Mouse (Mus musculus): Measurements from ENCODE around the gene Klra7. TPM values are rescaled to one million over a fixed set of nuclear protein-coding genes. Genes with fewer than 3 reads are reported as not detected.
"Not testable (repeated sequence)": the region's sequence is repeated elsewhere in the genome, so short reads cannot be mapped to it uniquely, and the experiment has no call there.

The Klra7 gene
- polyA plus RNA-seq (2016; fragmentation: Nextera tagmentation; extraction: Ambion mirVana) = not detected in 2 replicates

DNA sequence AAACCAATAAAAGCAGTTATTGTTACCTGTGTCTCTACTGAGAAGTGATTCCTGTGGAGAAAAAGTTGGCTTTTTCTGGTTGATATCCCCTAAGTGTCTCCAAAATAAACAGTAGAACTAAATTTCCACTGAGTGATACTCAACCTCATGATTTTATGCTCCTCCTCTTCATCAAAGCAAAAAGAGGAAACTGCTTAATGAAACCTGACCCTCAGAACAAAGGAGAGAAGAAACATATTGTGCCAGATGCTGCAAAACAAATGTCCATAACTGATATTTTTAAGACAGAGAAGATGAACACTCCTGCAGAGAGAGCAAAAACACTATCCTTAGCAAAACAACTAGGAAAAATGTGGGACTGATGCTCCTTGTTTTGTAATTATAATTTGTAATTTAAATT, at the start of gene Klra7:
Gene Klra7, minus strand, starts transcription at position 101 of the 400 bp plus-strand sequence.
- no peak for DNase-seq (ENCODE audit: low spot score)
- H3K4me1 ChIP-seq = no peaks in the 10 kb centered on the region
- no peak within 1 kb of the TSS for H3K27ac ChIP-seq
- no peaks in the 10 kb centered on the region for H3K27me3 ChIP-seq (ENCODE audit: insufficient read depth, poor library complexity, severe bottlenecking)
- no peaks in the 10 kb centered on the region for H3K36me3 ChIP-seq
- H3K4me3 ChIP-seq = no peak within 1 kb of the TSS
- H3K9me3 ChIP-seq = no peaks in the 10 kb centered on the region

DNA sequence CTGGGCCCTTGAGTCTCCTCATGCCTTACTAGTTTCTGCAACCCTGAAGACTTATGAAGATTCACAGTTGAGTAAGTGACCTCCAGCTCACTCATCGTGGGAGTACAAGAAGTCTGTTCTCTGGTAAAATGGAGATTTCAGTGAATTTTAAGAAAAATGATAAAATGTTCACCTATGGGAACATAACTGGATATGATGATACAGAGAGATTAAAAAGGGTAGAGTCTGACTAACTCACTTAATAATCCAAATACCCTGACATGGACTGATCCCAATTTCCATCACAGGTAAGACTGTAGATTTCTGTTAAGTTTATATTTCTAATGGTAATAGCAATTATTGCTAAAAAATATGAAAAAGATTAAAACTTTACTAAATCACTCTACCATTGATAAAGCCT, 48.7 kb upstream of the Klra7 start, which contains the start of gene Klra10:
Gene Klra10, minus strand, starts transcription at position 101 of the 400 bp plus-strand sequence.
- not testable (repeated sequence) for H3K27ac ChIP-seq; H3K36me3 ChIP-seq; H3K4me1 ChIP-seq; H3K9me3 ChIP-seq; H3K27me3 ChIP-seq (ENCODE audit: insufficient read depth, poor library complexity, severe bottlenecking); DNase-seq (ENCODE audit: low spot score); H3K4me3 ChIP-seq
- 71% methylated on average over 1 of the region's 1 CpGs for WGBS

DNA sequence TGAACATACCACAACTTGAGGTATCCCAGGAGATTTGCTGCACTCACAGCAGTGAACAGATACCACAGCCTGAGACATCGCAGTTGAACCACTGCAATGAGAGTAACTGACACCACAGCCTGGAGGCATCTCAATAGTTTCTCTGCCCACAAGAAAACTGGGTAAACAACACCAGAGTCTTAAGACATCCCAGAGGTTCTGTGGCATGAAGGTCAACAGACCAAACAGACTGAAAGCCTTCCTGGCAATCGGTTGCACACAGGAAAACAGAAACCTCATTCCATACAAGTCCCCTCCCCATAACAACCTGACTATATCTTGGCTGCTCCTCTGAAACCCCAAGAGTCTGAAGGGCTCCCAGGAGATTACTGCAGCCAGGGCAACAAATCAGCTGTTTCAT, 22.2 kb upstream of the Klra7 start:
- DNase-seq (ENCODE audit: low spot score) = no peak
- Histone ChIP-seq H3K36me3 (no peaks in the 10 kb centered on the region), H3K4me1 (no peaks in the 10 kb centered on the region), H3K9me3 (peaks cover 25% of the 10 kb centered on the region; the same call in 1 of the 2 replicates), H3K27me3 (ENCODE audit: insufficient read depth, poor library complexity, severe bottlenecking) (no peaks in the 10 kb centered on the region), H3K4me3 (no peak overlapping the region), H3K27ac (no peak overlapping the region)
- 88% methylated on average over 2 of the region's 2 CpGs for whole genome bisulfite sequencing

DNA sequence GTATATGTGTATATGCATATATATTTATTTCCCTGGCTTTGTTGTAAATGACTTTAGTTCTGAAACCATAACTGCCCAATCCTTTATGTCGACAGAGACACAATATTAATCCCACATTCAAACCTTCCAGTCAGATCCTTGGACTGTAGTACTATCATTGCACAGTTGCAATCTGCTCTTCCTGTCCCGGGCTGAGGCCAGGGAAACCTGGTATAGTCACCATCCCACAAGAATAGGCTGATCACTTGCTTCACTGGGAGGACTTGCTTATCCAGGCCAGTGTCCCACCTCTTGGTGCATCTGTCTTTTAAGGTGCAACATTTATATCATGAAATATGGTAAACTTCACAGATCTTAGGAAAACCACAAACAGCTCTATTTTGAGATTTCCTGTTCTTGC, 4.4 kb upstream of the Klra7 start:
- no peaks in the 10 kb centered on the region for H3K27me3 ChIP-seq (ENCODE audit: insufficient read depth, poor library complexity, severe bottlenecking)
- DNase-seq (ENCODE audit: low spot score) = no peak
- WGBS = 75% methylated on average over 2 of the region's 2 CpGs

DNA sequence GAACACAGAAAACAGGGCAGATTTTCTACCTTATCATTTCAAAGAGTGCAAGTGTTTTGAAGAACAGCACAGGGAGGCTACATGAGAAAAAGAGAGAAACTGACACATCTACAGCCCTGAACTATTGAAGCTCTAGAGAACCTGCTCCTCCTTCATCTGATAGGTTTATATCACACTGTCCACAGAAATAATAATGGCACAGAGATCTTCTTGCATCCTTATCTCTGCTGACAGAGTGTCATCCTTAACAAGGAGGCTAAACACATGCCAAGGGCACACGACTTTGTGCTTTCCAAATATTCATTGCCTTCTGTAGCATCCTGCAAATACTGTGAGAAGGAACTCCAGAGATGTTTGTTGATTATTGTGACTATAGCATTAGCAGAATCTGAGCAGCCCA, 3.5 kb upstream of the Klra7 start:
- Histone ChIP-seq H3K27me3 (ENCODE audit: insufficient read depth, poor library complexity, severe bottlenecking) (no peaks in the 10 kb centered on the region), H3K27ac (no peak overlapping the region), H3K9me3 (no peaks in the 10 kb centered on the region; the same call in 1 of the 2 replicates), H3K4me3 (no peak overlapping the region), H3K4me1 (no peaks in the 10 kb centered on the region), H3K36me3 (no peaks in the 10 kb centered on the region)
- 43% methylated on average over 1 of the region's 1 CpGs for WGBS
- DNase-seq (ENCODE audit: low spot score) = no peak

More for the DNA sequence above, 4.4 kb upstream of the Klra7 start:
- H3K9me3 ChIP-seq = no peaks in the 10 kb centered on the region; the same call in 1 of the 2 replicates
- no peak overlapping the region for H3K27ac ChIP-seq
- no peaks in the 10 kb centered on the region for H3K36me3 ChIP-seq
- H3K4me3 ChIP-seq = no peak overlapping the region
- H3K4me1 ChIP-seq = no peaks in the 10 kb centered on the region

DNA sequence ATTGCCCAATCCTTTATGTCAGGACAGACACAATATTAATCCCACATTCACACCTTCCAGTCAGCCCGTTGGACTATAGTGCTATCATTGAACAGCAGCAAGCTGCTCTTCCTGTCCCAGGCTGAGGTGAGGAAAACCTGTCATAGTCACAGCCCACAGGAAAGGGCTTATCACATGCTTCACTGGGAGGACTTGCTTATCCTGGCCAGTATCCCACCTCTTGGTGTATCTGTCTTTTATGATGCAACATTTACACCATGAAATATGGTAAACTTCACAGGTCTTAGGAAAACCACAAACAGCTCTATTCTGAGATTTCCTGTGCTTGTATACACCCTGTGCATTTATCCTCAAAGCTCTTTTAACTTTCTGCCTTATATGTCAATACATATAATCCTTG, 35.7 kb downstream of the Klra7 start:
- H3K27ac ChIP-seq; H3K36me3 ChIP-seq; DNase-seq (ENCODE audit: low spot score); H3K4me1 ChIP-seq; H3K27me3 ChIP-seq (ENCODE audit: insufficient read depth, poor library complexity, severe bottlenecking); H3K4me3 ChIP-seq; H3K9me3 ChIP-seq: not testable (repeated sequence)
- 90% methylated on average over 1 of the region's 1 CpGs for WGBS

DNA sequence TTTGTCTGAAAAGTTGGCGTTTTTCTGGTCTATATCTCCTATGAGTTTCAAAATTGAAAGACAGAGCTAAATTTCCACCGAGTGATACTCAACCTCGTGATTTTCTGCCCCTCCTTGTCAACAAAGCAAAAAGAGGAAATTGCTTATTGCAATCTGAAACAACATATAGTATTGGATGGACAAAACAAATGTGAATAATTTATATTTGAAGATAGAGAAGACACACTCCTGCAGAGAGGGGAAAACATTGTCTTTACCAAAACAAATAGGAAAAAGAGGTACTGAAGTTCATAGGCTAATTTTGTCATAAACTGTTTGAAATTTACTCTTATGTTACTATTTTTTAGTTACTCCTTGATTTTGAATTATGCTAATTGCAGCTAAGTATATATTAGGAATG, 40.1 kb downstream of the Klra7 start, which contains the start of gene Klra9:
Gene Klra9, minus strand, starts transcription at position 101 of the 400 bp plus-strand sequence.
- DNase-seq (ENCODE audit: low spot score); H3K4me1 ChIP-seq; H3K27me3 ChIP-seq (ENCODE audit: insufficient read depth, poor library complexity, severe bottlenecking); H3K9me3 ChIP-seq; H3K36me3 ChIP-seq; H3K4me3 ChIP-seq; H3K27ac ChIP-seq: not testable (repeated sequence)
- WGBS = 60% methylated on average over 3 of the region's 3 CpGs

Other genes starting within 250 kb of the Klra7 start
- not detected in 2 replicates for gene Klra6, start 206.4 kb downstream of the Klra7 start, polyA plus RNA-seq (2016; fragmentation: Nextera tagmentation; extraction: Ambion mirVana)
- gene Klra4, start 166.1 kb downstream of the Klra7 start, polyA plus RNA-seq (2016; fragmentation: Nextera tagmentation; extraction: Ambion mirVana) = not detected in 2 replicates
- gene Klra8, start 103.4 kb downstream of the Klra7 start, polyA plus RNA-seq (2016; fragmentation: Nextera tagmentation; extraction: Ambion mirVana) = not detected in 2 replicates
- gene Klra9, start 40.2 kb downstream of the Klra7 start, polyA plus RNA-seq (2016; fragmentation: Nextera tagmentation; extraction: Ambion mirVana) = not detected in 2 replicates
- not detected in 2 replicates for gene Klra10, start 48.6 kb upstream of the Klra7 start, polyA plus RNA-seq (2016; fragmentation: Nextera tagmentation; extraction: Ambion mirVana)
- gene Klra3, start 104.3 kb upstream of the Klra7 start, polyA plus RNA-seq (2016; fragmentation: Nextera tagmentation; extraction: Ambion mirVana) = not detected in 2 replicates
- gene Klra1, start 153.6 kb upstream of the Klra7 start, polyA plus RNA-seq (2016; fragmentation: Nextera tagmentation; extraction: Ambion mirVana) = not detected in 2 replicates